Mouse (Mus musculus) embryonic stem cell, embryonic (primary cell): ENCODE measurements at regions not wholly inside any gene's neighbourhood (a gene's known extent, or its start where the extent isn't known, plus 50 kb on each side); places are given as distances from the start of the nearest gene placed in this dataset.

Experiments
- CTCF ChIA-PET, 4 experiments: fragments of 300-600 bp in 2 of 4; fragments of 350-600 bp in 2 of 4; sonication (Branson Sonifier 250); formaldehyde crosslinking; loops; one replicate each; lab custom pipeline; 2022; ENCODE audit warnings: inconsistent platforms in 2 of 4; lab: Charles Lee
- POLR2A ChIA-PET, 4 experiments: fragments of 300-600 bp in 2 of 4; fragments of 350-600 bp in 2 of 4; sonication (Branson Sonifier 250); formaldehyde crosslinking; loops; one replicate each; lab custom pipeline; 2022; ENCODE audit warnings: antibody characterized with exemption in 4 of 4, inconsistent platforms in 1 of 4; lab: Charles Lee

DNA sequence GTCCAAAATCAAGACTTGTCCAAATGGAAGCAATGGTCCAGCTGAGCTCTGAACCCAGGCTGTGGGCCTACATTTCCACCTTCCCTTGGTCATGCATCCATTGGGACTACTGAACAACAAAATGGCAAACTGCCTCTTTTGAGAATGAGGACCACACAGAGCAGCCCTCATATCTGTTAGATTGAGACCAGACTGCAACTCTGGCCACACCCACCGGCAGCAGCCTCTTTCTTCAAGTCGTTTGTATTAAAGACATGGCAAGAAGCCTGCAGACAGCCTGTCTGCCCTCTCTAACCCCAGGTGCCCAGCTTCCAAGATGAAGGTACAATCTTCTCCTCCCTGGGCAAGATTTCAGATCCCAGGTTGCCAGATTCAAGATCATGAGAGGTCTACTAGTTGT, 51.8 kb upstream of the St6galnac3 start:
- CTCF ChIA-PET, result no interaction called here
- POLR2A ChIA-PET, result no interaction called here

DNA sequence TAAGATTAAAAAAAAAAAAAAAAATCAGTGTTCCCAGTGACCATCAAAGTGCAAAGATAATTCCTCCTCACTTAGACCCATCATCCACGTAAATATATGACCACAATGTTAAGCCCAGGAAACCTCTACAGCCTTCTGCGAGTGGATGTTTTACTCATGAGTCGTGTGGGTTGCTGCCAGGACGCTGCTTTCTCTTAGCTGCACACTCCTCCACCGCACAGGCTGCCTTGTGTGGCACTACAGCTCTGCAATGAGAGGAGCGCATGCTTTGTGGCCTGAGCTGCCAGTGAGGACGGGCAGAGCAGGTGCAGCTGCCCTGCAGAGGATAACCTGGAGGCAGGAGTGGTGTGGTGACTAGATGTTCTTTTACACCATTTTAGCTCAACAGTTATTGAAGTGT, 53.4 kb upstream of the St6galnac3 start:
- ChIA-PET CTCF (no interaction called here), POLR2A (no interaction called here)

- ChIA-PET CTCF (no interaction called here), POLR2A (no interaction called here)
Observed at GRCm38 (mm10) chr3:153782467-153782866, 57.5 kb upstream of the St6galnac3 start.

DNA sequence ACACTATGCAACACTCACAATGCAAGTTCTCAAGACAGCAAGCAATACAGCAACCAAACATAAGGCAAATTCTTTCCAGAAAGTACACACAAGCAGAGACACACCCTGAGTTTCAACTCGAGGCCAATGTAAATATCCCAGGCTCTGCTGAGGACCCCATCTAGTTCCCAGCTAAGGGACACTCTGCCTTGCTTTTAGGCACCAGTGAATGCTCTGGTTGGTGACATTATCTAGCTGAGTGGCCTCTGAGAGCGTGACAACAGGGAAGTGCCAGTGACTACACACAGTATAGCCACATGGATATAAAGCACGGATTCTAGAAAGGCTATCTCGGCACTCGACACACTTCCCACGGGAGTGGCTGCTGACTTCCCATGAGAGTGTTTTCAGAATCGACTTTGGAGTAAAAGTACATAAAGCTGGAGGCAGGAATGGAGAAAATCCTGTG, 58.3 kb upstream of the St6galnac3 start:
- CTCF ChIA-PET, result no interaction called here
- POLR2A ChIA-PET, result no interaction called here

- POLR2A ChIA-PET, result interaction anchor here in 1 of 4 experiments (0.6 kb wide), 1 partner anchor 371 kb away, joined by 4 read pairs; no protein-coding TSS in a partner anchor
- CTCF ChIA-PET, result no interaction called here
Observed at GRCm38 (mm10) chr3:153783928-153784570, 59.1 kb upstream of the St6galnac3 start.

DNA sequence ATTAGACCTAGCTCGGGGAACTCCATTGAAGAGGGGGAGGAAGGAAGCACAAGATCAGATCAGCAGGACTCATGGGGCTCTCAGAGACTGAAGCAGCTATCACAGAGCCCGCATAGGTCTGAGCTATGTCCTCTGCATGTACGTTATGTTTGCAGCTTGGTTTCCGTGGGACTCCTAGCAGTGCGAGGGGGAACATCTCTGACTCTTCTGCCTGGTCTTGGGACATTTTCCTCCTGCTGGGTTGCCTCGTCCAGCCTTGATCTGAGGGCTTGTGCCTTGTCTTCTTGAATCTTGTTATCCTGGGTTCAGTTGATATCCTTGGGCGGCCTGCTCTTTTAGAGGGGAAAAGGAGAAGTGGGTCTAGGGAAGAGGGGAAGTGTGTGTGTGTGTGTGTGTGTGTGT, 53.6 kb upstream of the Asb17 start:
- CTCF ChIA-PET, result no interaction called here
- POLR2A ChIA-PET, result interaction anchor here in 1 of 4 experiments (0.8 to 2.3 kb wide), 2 partner anchors 17 to 19 kb away, joined by 3 to 4 read pairs; no protein-coding TSS in a partner anchor

- POLR2A ChIA-PET, result interaction anchor here in 1 of 4 experiments (0.8 to 2.3 kb wide), 2 partner anchors 16 to 18 kb away, joined by 3 to 4 read pairs; no protein-coding TSS in a partner anchor
- CTCF ChIA-PET, result no interaction called here
Observed at GRCm38 (mm10) chr3:153790883-153791609, 53.0 kb upstream of the Asb17 start.

DNA sequence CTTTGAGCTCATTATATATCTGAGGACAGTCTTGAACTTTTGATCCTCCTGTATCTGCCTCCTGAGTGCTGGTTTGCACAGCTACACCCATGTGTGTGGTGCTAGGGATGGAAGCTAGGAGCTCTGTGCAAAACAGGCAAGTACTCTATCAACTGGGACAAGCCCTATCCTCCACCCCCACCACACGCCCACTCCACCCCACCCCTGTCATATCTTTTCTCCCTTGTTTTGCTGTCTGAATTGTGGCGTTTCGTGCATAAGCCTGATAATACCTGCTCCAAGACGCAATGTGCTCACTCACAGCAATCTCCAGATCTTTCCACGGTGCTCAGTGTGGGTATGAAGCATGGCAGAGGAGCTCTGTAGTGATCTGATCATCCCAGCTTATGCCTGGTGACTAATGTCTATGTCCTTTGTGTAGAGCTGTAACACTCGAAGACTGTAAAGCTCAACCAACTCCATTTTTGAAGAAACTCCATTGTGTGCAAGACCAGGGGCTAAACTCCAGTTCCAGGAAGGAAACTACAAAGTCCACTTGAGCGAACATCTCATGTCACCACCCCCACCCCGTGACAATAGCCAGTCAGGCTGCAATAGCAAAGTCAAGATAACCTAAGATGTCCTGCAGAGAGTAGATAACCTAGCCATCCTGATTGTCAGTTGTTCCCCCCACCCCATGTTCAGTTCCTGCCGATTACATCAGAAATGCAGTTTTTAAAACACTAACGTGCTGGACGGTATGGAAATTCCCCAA, 52.2 kb upstream of the Asb17 start:
- POLR2A ChIA-PET, result interaction anchor here in 1 of 4 experiments (0.8 to 2.3 kb wide), 2 partner anchors 16 to 18 kb away, joined by 3 to 4 read pairs; no protein-coding TSS in a partner anchor
- CTCF ChIA-PET, result no interaction called here

DNA sequence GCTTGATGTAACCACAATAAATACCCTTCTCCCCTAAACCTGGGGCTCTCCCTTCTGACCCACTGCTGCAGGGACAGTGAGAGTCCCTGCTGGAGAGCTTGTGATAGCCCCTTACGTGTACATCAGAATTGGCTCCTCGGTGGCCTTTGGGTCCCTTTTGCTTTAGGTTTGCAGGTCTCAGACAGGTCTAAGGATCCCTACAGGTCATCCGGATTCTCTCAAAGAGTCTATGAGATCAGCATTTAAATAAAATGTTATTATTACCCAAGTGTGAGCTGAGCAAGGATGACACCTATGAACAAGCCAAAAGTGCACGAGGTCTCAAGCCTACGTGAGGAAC, 51.7 kb upstream of the Asb17 start:
- CTCF ChIA-PET, result no interaction called here

More for the DNA sequence above, 51.7 kb upstream of the Asb17 start:
- POLR2A ChIA-PET, result no interaction called here
